Mouse (Mus musculus): Measurements from ENCODE around the gene Ilkap. TPM values are rescaled to one million over a fixed set of nuclear protein-coding genes. Genes with fewer than 3 reads are reported as not detected.

The Ilkap gene
- total RNA-seq, 2 experiments from 2014 or later, result 65.3 to 70.8 TPM

GRCm38 (mm10) chr1:91356105-91356504, 42.5 kb downstream of the Ilkap start:
- DNase-seq, result no peak

GRCm38 (mm10) chr1:91352277-91352676, 46.3 kb downstream of the Ilkap start:
- DNase-seq, result no peak

GRCm38 (mm10) chr1:91351249-91351648, 47.4 kb downstream of the Ilkap start:
- DNase-seq, result no peak

GRCm38 (mm10) chr1:91350841-91351240, 47.8 kb downstream of the Ilkap start, which contains the start of gene Klhl30:
Klhl30 (plus strand) TSS chr1:91351016.
- no peak for DNase-seq

- peak; percentile 45 to 51 for DNase-seq
These were observed 51.7 kb downstream of the Ilkap start for GRCm38 (mm10) chr1:91346892-91347291.

GRCm38 (mm10) chr1:91344921-91345685, 53.5 kb downstream of the Ilkap start:
- no peak for DNase-seq

GRCm38 (mm10) chr1:91344001-91344400, 54.6 kb downstream of the Ilkap start:
- no peak for DNase-seq

- no peak for DNase-seq
These were observed 61.3 kb downstream of the Ilkap start for GRCm38 (mm10) chr1:91337355-91337754.

GRCm38 (mm10) chr1:91333582-91333981, 65.0 kb downstream of the Ilkap start:
- no peak for DNase-seq

- DNase-seq, result peak in 1 of 2 experiments; percentile 26
These were observed 66.5 kb downstream of the Ilkap start for GRCm38 (mm10) chr1:91332102-91332501.

- DNase-seq, result no peak
These were observed 73.0 kb downstream of the Ilkap start for GRCm38 (mm10) chr1:91325488-91326042.

GRCm38 (mm10) chr1:91324646-91325045, 74.0 kb downstream of the Ilkap start:
- no peak for DNase-seq

Other genes starting within 250 kb of the Ilkap start
- 10 to 100 TPM; 60.8 to 65.0 TPM for gene Ramp1, start 219.0 kb downstream of the Ilkap start, total RNA-seq (2021)
- gene Ube2f, start 148.5 kb downstream of the Ilkap start, total RNA-seq (2021), result 10 to 100 TPM; 53.1 to 57.9 TPM
- 10 to 100 TPM; 19.8 to 22.3 TPM for gene Scly, start 100.5 kb downstream of the Ilkap start, total RNA-seq (2021)
- under 1 TPM in 1 of 2 experiments, not detected in 1; 0.07 TPM for gene Espnl, start 76.7 kb downstream of the Ilkap start, total RNA-seq (2021)
- gene Klhl30, start 47.8 kb downstream of the Ilkap start, total RNA-seq (2021), result not detected
- gene Erfe, start 32.4 kb downstream of the Ilkap start, total RNA-seq (2021), result not detected
- gene Hes6, start 15.2 kb upstream of the Ilkap start, total RNA-seq (2021), result 10 to 100 TPM; 14.1 to 15.2 TPM
- 10 to 100 TPM; 26.4 to 37.3 TPM for gene Per2, start 60.5 kb upstream of the Ilkap start, total RNA-seq (2021)
- 10 to 100 TPM; 13.5 to 13.9 TPM for gene Traf3ip1, start 95.8 kb upstream of the Ilkap start, total RNA-seq (2021)
- gene Asb1, start 141.7 kb upstream of the Ilkap start, total RNA-seq (2021), result 10 to 100 TPM; 32.7 to 44.4 TPM

All from layer of hippocampus, postnatal 36 days (tissue).